ENCODE assay signal across 23 mouse cellular contexts in the genomic region with DNA sequence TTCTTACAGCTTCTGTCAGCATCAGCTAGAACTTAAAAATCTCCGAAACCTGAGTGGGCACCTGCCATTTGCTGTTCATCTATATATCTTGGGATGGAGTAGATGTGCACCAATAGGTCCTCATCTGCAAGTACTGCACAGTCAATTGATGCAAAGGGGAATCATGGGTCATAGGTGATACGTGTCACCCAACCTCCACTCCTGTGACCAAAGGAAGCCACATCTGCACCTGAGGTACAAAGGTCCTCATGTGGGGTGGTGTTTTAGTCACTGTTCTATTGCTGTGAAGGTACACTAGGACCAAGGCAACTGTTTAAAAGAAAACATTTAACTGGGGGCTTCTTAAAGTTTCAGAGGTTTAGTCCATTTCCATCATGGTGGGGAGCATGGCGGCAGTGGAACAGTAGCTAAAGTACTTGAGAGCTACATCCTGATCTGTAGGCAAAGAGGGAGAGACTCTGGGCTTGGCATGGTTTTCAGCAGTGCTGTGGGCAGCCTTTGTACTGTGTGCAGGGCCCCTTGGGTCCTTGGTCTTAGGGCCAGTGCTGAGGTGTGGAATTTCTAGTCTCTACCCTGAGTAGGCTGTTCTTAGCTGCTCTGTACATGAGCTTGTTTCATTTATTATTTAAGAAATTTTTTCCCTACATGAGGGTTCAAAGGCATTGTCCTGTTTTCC. TPM values are rescaled to one million over a fixed set of nuclear protein-coding genes. Genes with fewer than 3 reads are reported as not detected.
DNase-seq lines count a peak whose midpoint lies in the region; ATAC-seq lines count a peak whose summit lies in the region.
"Had no signal": no experiment of that assay in that cellular context is flagged by ENCODE, and none has a peak within 500 bp of the region (broad histone marks: within the 10 kb centered on the region; RNA-seq: fewer than 3 reads in every experiment).

No protein-coding gene starts in this region.

- no peaks in the 10 kb centered on the region for H3K4me1 ChIP-seq in embryonic facial prominence, embryonic 11.5 days (ENCODE audit: control insufficient read depth, insufficient read depth, low read length)
- peaks cover 28% of the 10 kb centered on the region; the same call in 1 of the 2 replicates for H3K4me1 ChIP-seq in embryonic facial prominence, embryonic 10.5 days
- 0 out of 2 replicates have a peak, but pooled peaks cover 4% of the 10 kb centered on the region for H3K4me1 ChIP-seq in kidney, embryonic 14.5 days (ENCODE audit: control insufficient read depth, insufficient read depth, low read length)
- H3K4me1 ChIP-seq: forebrain, embryonic 13.5 days had no signal

- no peaks in the 10 kb centered on the region; the same call in 1 of the 2 replicates for H3K36me3 ChIP-seq in embryonic facial prominence, embryonic 11.5 days (replicated peaks; ENCODE audit: control insufficient read depth, insufficient read depth, low read depth, low read length)
- H3K36me3 ChIP-seq in embryonic facial prominence, embryonic 10.5 days (replicated peaks) = peaks cover 34% of the 10 kb centered on the region
- H3K36me3 ChIP-seq in kidney, embryonic 14.5 days (ENCODE audit: control insufficient read depth, insufficient read depth, low read length) = peaks cover 10% of the 10 kb centered on the region

- H3K9me3 ChIP-seq in embryonic facial prominence, embryonic 11.5 days (replicated peaks; ENCODE audit: control insufficient read depth, low read length) = no peaks in the 10 kb centered on the region; the same call in 1 of the 2 replicates
- no peaks in the 10 kb centered on the region for H3K9me3 ChIP-seq in embryonic facial prominence, embryonic 10.5 days
- H3K9me3 ChIP-seq in kidney, embryonic 14.5 days (ENCODE audit: control insufficient read depth, low read length) = no peaks in the 10 kb centered on the region
- H3K9me3 ChIP-seq: forebrain, embryonic 10.5 days; forebrain, embryonic 13.5 days; heart, embryonic 13.5 days had no signal

- no peak for DNase-seq in embryonic facial prominence, embryonic 11.5 days (ENCODE audit: low spot score)
- DNase-seq in embryonic facial prominence, embryonic 10.5 days (ENCODE audit: low spot score) = no peak
- DNase-seq in kidney, postnatal 25 days = no peak
- peak; percentile 16 for DNase-seq in testis, postnatal 10 days (ENCODE audit: low spot score)
- DNase-seq in testis, postnatal 14 days (ENCODE audit: low spot score) = no peak
- DNase-seq in gastrocnemius, postnatal 14 days = no peak
- DNase-seq: adrenal gland, adult 8-10 months; adrenal gland, postnatal 25 days; cerebellum, adult 11-12 months; cerebellum, adult 9-10 months; cerebellum, postnatal 14 days; gastrocnemius, postnatal 10 days; heart, adult 18-20 months; heart, postnatal 14 days; heart, postnatal 4 days had no signal

- H3K4me2 ChIP-seq in embryonic facial prominence, embryonic 11.5 days (ENCODE audit: low read depth, low read length) = no peak overlapping the region
- no peak overlapping the region for H3K4me2 ChIP-seq in kidney, embryonic 14.5 days (replicated peaks; ENCODE audit: low read depth, low read length)
- H3K4me2 ChIP-seq: forebrain, embryonic 13.5 days; heart, embryonic 13.5 days; hindbrain, embryonic 14.5 days had no signal

- no peak overlapping the region for H3K27ac ChIP-seq in embryonic facial prominence, embryonic 11.5 days (replicated peaks; ENCODE audit: low read depth, low read length)
- no peak overlapping the region for H3K27ac ChIP-seq in embryonic facial prominence, embryonic 10.5 days (replicated peaks)
- no peak overlapping the region for H3K27ac ChIP-seq in kidney, embryonic 14.5 days (ENCODE audit: low read depth, low read length)
- H3K27ac ChIP-seq: forebrain, embryonic 10.5 days; forebrain, embryonic 13.5 days; heart, embryonic 13.5 days; hindbrain, embryonic 14.5 days; hindbrain, postnatal 0 days had no signal

- ATAC-seq in embryonic facial prominence, embryonic 11.5 days (replicated peaks; ENCODE audit: insufficient number of reproducible peaks, low FRiP score, low TSS enrichment, low read depth) = 0 out of 2 replicates have a peak, but pooled peaks have one; percentile 61
- peak; percentile 53; the same call in 1 of the 2 replicates for ATAC-seq in kidney, embryonic 14.5 days (ENCODE audit: low FRiP score, low TSS enrichment)
- ATAC-seq: activated CD4-positive, CD25-positive, alpha-beta regulatory T cell, adult 4 months; forebrain, embryonic 13.5 days; forebrain, embryonic 16.5 days; hindbrain, postnatal 0 days had no signal

- no peaks in the 10 kb centered on the region for H3K27me3 ChIP-seq in embryonic facial prominence, embryonic 11.5 days (ENCODE audit: control insufficient read depth, insufficient read depth, low read length)
- H3K27me3 ChIP-seq in embryonic facial prominence, embryonic 10.5 days (replicated peaks; ENCODE audit: low read depth, poor library complexity, severe bottlenecking) = no peaks in the 10 kb centered on the region
- no peaks in the 10 kb centered on the region for H3K27me3 ChIP-seq in kidney, embryonic 14.5 days (ENCODE audit: control insufficient read depth, insufficient read depth, low read length)
- H3K27me3 ChIP-seq: forebrain, embryonic 13.5 days had no signal

- no peak overlapping the region for H3K4me3 ChIP-seq in embryonic facial prominence, embryonic 11.5 days (ENCODE audit: low read depth, low read length)
- H3K4me3 ChIP-seq in embryonic facial prominence, embryonic 10.5 days = no peak overlapping the region
- no peak overlapping the region for H3K4me3 ChIP-seq in kidney, embryonic 14.5 days (ENCODE audit: low read length)
- H3K4me3 ChIP-seq: forebrain, embryonic 10.5 days; forebrain, embryonic 13.5 days; heart, embryonic 13.5 days had no signal

- intact Hi-C loops in gastrocnemius, postnatal 14 days (cut with DNase I; ENCODE audit: low total_unique reads) = no loop called here

- H3K9ac ChIP-seq in embryonic facial prominence, embryonic 11.5 days (replicated peaks; ENCODE audit: low read length) = no peak overlapping the region
- H3K9ac ChIP-seq in kidney, embryonic 14.5 days (ENCODE audit: low read depth, low read length) = no peak overlapping the region
- H3K9ac ChIP-seq: forebrain, embryonic 13.5 days; heart, embryonic 13.5 days; hindbrain, embryonic 14.5 days had no signal

- 94% methylated on average over 3 of the region's 3 CpGs for WGBS in embryonic facial prominence, embryonic 11.5 days
- 95% methylated on average over 3 of the region's 3 CpGs for WGBS in embryonic facial prominence, embryonic 10.5 days
- 89% methylated on average over 3 of the region's 3 CpGs for WGBS in kidney, embryonic 14.5 days

RNA-seq across cellular contexts. Expression of gene Rtl10, which starts 8.0 kb away (rescaled TPM):
- polyA plus RNA-seq in embryonic facial prominence, embryonic 11.5 days (2014; fragmentation: Nextera tagmentation; extraction: Ambion mirVana) = 3.5 and 3.7 TPM in 2 replicates
- polyA plus RNA-seq in embryonic facial prominence, embryonic 10.5 days (2016; fragmentation: Nextera tagmentation; extraction: Ambion mirVana) = 3.8 and 4.1 TPM in 2 replicates
- 1.9 and 3.0 TPM in 2 replicates for polyA plus RNA-seq in kidney, embryonic 14.5 days (2014; fragmentation: Nextera tagmentation; extraction: Ambion mirVana)
- total RNA-seq in gastrocnemius, postnatal 14 days (2021) = 1 to 10 TPM; 2.6 to 5.3 TPM

RNA-seq across cellular contexts. Expression of gene Gnb1l, which starts 8.1 kb away (rescaled TPM):
- polyA plus RNA-seq in embryonic facial prominence, embryonic 11.5 days (2014; fragmentation: Nextera tagmentation; extraction: Ambion mirVana) = 13.2 and 15.6 TPM in 2 replicates
- 17.9 and 19.1 TPM in 2 replicates for polyA plus RNA-seq in embryonic facial prominence, embryonic 10.5 days (2016; fragmentation: Nextera tagmentation; extraction: Ambion mirVana)
- 16.3 and 18.0 TPM in 2 replicates for polyA plus RNA-seq in kidney, embryonic 14.5 days (2014; fragmentation: Nextera tagmentation; extraction: Ambion mirVana)
- total RNA-seq in gastrocnemius, postnatal 14 days (2021) = 1 to 10 TPM; 2.7 to 3.1 TPM
